Mouse (Mus musculus): ENCODE results near the gene Slc13a3. TPM values are rescaled to one million over a fixed set of nuclear protein-coding genes. Genes with fewer than 3 reads are reported as not detected.
"Not testable (repeated sequence)": the region's sequence is repeated elsewhere in the genome, so short reads cannot be mapped to it uniquely, and the experiment has no call there.

Gene Slc13a3
- total RNA-seq (2021): 10 to 100 TPM; 17.4 to 38.9 TPM
- long read RNA-seq, experiment 1, transcript Slc13a3-204 (2 exons, 397 nt): major isoform, 12 of 81 reads
- long read RNA-seq, experiment 1, partial matches to known transcripts: 8 of 81 reads
- long read RNA-seq, experiment 1, other reads (novel, unspliced or antisense): 57 of 81 reads
- long read RNA-seq, experiment 2, partial matches to known transcripts: 17 of 19 reads
- long read RNA-seq, experiment 2, other reads (novel, unspliced or antisense): 0 of 19 reads

DNA sequence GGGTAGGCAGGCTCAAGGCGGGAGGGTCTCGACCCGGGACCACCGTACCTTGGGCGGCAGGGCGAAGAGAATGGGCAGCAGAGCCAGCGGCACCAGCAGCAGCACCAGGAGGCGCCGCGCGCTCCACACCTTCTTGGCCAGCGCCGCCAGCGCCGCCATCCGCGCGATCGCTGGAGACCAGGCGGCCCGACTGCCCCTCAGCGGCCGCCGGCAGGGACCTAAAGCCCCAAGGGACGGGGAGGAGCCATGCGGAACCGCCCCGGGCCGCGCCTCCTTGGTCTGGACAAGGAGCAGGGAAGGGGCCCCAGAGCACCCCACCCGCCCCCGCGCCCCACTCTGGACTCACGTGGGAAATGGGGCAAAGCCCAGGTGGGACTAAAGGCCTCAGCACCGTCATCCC is at the start of gene Slc13a3:
Slc13a3 (minus strand) TSS at position 228 of the 400 bp plus-strand sequence.
- DNase-seq: peak; percentile 56

DNA sequence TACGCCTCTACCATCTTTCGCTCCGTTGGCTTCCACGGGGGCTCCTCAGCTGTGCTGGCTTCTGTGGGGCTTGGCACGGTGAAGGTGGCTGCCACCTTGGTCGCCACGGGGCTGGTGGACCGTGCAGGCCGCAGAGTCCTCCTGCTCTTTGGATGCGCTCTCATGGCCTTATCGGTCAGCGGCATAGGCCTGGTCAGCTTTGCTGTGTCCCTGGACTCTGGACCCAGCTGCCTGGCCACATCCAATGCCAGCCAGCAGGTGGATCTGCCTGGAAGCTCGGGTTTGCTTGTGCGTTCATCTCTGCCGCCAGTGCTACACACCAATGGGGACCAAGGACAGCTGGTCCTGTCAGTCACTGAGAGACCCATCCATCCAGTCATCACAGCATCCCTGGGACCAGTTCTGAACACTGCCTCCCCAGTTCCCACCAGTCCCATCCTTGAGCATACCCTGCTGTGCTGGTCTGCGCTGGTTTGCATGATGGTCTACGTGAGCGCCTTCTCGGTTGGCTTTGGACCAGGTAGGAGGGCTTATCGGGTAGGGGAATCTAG is 42.2 kb upstream of the Slc13a3 start:
- no peak for DNase-seq

DNA sequence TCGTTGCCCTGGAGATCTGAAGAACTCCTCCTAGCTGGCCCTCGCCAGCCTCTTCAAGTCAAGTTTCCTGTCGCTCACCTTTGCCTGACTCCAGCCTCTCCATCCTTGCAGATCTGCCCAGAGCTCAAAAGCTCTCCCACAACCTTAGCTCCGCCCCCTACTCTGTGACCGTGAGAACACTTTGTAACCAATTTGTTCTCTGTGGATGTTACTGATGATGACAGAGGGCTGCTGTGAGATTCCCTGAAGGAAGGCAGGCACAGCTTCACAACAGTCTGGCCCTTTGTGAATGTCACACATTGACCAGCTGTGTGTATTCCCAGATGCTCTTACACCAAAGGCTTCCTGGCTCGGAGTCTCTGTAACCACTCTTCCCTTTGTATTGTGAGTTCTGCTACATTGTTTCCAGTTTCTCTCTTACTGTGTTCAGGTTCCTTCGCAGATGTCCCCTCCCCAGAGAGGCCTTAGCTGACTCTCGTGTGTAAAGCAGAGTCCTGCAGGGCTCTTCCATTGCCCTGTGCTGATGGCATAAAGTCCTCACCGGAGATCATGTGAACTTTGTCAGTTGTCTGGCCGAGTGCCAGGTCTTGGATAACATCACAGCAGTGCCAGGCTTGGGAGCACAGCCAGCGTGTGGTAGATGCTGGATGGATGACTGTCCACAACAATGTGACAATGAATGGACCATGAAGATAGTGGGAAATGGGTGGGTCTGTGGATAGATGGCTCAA is 40.0 kb upstream of the Slc13a3 start:
- peak; percentile 73 for DNase-seq

DNA sequence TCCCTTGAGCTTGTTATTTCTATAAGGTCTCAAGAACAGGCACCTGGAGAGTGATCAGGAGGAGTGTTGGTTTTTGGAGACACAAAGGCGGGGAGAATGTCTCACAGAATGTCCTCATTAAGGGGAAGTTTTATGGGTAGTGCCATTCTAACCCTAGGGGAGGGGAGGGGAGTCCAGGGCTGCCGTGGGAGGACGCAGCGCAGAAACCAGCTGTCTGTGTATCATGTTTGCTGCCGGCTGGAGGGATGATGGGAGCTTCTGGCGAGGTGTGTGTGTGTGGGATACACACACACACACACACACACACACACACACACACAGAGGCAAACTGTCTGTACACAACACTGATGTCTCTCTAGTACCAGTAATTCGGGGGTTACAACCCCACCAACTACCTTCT is 39.4 kb upstream of the Slc13a3 start:
- no peak for DNase-seq

DNA sequence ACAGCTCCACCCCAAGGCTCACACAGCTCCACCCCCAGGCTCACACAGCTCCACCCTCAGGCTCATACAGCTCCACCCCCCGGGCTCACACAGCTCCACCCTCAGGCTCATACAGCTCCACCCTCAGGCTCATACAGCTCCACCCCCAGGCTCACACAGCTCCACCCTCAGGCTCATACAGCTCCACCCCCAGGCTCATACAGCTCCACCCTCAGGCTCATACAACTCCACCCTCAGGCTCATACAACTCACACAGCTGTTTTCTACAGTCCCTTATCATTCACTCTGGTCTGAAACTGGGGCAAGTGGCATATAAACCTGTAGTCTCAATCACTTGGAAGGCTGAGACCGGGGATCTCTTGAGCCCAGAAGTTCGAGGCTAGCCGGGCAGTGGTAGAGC is 38.5 kb upstream of the Slc13a3 start:
- not testable (repeated sequence) for DNase-seq

DNA sequence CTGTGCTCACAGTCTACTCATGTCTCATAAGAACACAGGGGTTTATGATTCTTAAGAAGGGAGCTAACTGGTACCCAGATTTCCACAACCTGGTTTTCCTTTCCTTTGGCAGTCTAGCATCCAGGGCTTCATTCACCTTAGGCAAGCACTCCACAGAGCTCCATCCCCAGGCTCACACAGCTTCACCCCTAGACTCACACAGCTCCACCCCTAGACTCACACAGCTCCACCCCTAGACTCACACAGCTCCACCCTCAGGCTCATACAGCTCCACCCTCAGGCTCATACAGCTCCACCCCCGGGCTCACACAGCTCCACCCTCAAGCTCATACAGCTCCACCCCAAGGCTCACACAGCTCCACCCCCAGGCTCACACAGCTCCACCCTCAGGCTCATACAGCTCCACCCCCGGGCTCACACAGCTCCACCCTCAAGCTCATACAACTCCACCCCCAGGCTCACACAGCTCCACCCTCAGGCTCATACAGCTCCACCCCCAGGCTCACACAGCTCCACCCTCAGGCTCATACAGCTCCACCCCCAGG is 38.0 kb upstream of the Slc13a3 start:
- DNase-seq: not testable (repeated sequence)

DNA sequence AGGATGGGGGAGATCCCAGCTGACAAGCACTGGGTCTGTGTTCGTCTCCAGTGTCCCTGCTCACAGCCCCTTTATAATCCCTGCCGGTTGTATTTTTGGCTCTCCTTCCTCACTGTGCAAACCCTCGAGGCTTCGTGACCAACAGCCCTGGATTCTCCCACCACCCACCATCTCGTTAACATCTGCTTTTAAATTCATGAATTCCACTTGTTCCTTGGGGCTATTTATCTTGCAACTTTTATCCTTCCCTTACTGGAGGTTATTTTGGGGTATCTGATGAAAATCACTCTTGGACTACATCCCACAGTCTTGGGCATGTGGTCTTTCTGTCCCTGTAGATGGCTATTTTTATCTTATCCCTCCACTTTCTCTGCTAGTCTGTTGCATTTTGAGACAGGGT is 37.4 kb upstream of the Slc13a3 start:
- no peak for DNase-seq

DNA sequence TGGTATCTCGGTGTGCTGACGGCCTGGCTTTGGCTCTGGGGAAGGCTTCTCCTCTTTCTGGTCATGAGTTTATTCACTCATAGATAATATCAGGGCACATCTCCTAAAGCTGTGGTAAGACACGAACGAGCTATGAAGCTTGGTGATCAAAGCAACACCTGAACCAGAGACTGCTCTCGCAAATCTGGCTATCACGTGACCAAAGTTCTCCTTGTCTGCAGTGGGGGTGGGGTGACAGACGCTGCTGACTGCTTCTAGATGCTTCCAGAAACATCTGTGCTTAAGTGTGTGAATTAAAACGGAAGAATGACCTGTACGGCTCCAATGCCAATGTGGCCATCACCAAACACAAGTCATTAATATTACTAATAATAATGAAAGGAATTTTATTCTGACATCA is 36.7 kb upstream of the Slc13a3 start:
- DNase-seq: no peak

DNA sequence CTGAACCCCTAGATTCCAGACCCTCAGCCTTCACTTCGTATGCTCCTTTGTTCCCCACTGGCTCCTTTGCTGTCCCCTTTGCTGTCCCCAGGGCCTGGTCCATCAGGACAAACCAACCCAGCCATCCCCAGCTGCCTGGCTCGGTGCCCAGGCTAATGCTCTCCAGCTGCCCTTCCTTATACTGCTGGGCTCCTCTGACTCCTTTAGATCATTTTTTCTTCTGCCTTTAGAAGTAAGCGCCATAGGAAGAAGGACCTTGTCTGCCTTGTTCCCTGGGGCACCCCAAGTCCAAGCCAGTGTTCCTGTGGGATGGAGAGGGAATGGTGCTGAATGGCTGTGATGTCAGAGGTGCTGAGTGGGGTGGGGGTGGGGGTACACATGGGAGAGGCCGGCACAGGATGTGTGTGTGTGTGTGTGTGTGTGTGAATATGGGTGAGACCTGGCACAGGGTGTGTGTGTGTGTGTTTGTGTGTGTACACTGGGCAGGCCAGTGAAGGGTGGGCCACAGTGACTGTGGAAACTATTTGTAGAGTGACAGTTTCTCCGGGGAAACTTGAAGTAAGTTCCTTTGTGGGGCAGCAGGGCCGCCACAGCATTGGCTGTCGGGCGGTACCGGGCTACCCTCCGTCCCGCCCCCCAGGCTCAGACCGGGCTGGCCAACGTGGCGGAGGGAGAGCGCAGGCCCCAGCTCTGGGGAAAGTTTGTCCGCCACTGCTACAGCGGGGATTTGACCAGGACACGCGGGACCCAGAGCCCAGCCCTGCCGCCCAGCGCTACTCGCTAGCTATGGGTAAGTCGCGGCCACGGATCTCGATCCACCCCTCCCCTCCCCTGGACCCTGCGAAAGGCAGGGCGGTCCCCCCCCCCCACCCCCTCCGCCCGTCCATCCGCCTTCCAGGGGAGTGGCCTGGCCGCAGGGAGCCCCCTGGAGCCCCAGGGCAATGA is 30.5 kb upstream of the Slc13a3 start, which contains the start of gene Slc2a10:
Slc2a10 (plus strand) TSS at position 529 of the 945 bp plus-strand sequence.
- peak; percentile 63 for DNase-seq

DNA sequence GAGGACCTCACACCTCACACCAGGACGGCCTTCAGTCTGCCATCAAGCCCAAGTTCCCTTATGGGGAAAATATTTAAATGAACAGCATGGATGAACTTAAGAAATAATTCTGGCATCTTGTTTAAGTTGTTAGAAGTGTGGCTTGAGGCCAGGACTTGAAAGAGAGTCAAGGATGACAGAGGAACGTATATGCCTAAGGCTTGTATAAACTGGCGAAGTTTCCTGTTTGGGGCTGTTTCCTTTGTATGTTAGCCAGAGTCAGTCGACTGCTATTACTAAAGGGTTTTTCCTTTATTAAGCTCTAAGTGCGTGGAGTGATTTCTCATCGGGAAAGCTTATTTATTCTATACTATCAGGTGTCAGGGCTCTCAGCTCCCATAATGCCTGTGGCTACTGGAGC is 25.8 kb upstream of the Slc13a3 start:
- DNase-seq: no peak

DNA sequence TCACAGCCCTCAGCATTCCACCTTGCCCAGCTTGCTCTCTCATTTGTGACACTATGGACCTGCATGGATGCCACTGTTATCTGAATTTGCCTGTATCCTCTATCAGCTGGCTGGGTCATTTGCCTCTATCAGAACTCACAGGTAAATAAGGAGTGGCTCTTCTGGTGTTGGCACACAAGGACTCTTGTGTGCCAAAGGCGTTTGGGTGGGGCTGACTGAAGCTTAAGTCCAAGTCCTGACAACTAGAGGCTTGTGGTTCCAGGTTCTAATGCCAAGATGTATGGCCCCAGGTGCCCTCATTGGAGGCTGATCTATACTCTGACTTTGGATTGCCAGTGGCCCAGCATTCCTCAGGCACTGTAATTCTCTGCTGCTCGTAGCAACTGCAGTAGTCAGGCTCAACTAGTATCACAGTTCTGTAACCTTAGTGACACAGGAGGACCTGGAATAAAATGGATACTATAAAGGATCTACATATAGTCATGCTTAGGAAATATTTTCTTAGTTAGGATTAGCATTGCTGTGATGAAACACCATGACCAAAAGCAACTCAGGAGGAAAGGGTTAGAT is 24.8 kb upstream of the Slc13a3 start:
- no peak for DNase-seq

DNA sequence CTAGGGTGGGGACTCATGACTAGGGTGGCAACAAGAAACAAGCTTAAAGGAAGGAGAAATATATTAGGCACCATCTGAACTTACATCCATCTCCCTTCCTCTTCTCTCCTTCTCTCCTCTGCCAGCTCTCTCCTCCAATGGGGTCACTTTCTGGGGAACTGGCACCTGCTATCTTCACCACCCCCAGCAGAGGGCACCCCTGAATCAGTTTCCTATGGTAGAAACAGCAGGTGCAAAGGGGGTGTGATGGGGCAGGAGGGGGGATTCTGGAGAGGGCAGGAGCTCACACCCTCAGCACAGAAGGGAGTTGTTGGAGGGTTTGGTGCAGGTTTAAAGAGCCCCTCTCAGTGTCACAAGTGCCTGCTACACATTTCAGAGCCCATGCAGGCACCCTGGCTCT is 23.2 kb upstream of the Slc13a3 start:
- DNase-seq: peak; percentile 60

DNA sequence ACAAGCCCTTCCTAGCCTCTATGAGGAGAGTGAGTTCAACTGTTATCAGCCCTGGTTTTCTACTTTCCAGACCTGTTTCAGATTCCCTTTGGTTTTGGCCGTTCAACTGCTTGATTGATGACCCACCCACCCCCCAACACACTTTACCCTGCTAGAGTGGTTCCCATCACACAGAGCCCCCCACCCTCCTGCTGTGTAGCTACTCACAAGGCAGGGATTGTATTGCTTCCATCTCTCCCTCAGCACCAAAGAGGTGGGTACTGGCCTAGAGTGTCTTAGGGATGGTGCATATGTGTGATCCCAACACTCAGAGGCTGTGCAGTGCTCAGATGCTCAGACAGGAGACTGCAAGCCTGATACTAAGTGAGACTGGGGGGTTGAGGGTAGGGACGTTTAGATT is 21.5 kb upstream of the Slc13a3 start:
- no peak for DNase-seq

DNA sequence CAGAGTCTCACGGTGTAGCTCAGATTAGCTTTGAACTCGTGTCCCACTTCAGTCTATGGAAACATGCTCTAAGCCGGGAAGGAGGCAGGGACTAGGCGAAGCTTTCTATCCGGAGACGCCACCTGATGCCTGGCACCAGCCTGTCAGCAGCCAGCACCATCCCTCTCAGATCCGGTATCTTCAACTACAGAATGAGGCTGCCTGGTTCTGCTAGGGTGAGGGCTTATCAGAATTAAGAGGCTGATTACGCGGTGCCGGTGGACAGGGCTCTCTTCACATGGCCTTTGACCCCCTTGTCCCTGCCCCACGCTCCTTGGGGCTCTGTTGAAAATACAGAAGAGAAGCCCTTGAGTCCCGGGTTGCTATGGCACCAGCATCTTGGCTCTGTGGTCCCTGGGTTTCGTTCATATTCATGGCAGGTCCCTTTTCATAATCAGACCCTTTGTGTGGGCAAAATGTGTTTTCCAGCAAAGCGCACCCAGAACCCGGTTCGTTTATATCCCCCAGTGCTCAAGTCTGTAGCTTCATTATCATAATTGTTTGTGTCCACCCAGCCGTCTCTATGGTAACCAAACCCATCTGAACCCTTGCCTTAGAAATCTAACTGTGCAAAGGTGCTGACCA is 20.7 kb upstream of the Slc13a3 start:
- peak; percentile 19 for DNase-seq

DNA sequence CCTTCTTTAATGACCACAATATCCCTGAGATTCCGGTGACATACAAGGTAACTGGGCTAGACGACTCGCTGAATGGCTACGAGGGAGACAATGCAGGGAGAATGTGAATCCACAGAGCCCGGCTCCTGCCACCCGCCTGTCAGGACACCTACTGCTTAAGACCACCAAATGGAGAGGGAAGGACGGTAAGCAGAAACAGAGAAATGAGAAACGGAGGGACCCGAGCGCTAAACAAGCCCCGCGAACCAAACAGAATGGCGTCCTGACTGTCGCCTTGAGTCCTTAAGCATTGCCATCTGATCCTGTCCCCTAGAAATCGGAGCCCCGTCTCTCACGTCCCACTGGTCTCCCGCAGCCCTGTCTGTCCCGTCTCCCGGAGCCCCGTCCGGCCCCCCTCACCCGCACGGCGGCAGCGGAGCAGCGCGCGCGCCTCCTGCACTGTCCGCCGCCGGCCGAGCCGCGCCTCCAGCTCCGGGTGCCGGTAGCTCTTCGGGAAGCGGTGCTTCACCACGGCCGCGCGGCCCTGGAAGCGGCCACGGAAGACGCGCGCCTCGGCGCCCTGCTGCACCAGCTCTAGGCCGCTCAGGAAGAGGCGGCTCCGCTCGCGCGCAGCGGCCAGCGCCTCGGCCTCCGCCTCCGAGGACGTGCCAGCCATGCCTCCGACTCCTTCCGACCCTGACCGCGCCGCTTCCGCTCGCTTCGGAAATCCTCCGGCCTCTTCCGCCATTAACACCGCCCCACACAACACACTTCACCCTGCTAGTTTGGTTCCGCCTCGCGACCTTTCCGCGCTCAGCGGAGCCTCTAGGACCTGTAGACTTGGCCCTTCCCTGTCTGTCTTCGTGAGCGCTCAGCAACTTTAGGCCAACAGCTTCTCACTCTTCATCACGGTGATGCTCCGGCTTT is 19.9 kb upstream of the Slc13a3 start, which contains the start of gene Trp53rka:
Trp53rka (minus strand) TSS at position 677 of the 906 bp plus-strand sequence.
- DNase-seq: peak; percentile 89

DNA sequence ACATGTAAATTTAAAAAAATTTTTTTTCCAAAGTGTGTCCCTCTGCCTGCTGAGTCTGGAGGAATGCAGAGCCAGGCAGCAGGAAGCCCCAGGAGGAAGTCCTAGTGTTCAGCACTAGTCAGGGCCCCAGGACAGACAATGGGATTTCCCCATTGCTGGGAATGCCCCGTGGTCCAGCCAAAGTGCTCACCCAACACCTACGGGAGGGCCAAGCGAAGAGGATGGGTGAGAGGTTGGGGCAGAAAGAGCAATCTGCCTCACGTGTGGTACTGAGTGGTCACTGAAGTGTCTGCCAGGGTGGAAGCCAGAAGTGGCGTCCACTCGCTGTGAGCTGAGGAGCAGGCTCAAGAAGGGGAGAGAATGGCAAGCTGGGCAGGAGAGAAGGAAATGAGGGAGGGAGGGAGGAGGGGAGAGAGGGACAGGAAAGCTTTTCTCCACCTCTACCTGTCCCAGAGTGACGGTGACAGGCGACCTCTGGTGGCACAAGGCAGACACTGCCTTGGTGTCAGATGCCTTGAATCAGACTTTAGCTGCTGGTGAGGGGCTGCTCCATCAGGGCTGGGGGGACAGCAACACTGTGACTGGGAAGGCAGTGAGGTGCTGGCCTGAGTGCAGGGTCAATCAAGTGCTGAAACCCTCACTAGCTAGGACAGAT is 14.0 kb upstream of the Slc13a3 start:
- DNase-seq: peak; percentile 73

DNA sequence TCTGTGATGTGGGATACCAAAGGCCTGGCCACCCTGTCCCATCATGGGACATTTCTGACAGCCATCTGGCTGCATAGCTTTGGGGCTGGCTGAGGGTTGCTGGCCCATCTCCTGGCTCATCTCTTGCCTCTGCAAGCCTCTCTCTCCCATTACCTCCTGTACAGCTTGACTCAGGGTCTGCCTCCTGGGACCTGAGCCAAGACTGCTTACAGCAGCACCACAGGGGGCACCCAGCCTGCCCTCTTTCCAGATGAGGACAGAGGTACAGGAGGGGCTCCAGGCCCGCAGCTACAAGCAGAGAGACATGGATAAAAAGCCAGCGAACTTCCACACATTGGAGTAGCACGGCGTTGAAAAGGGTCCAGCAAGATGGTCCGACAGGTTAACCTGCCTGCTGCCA is 13.4 kb upstream of the Slc13a3 start:
- DNase-seq: no peak

DNA sequence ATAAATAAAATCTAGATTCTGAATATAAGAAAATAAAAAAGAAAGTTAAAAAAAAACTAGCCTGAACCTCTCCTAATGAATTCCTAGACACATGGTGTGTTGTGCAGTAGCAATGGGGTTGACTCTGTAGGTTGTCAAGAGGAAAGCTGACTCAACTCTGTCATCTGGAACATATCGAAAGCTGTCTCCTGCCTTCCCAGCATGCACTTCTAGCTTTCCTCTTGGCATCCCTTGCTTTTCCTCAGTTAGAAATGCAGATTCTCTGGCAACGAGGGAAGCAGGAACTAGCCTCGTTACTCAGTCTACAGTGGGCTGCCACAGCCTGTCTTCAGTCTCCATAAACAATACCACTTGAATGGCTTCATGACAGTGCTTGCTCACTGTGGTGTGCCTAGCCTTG is 12.8 kb upstream of the Slc13a3 start:
- DNase-seq: no peak

DNA sequence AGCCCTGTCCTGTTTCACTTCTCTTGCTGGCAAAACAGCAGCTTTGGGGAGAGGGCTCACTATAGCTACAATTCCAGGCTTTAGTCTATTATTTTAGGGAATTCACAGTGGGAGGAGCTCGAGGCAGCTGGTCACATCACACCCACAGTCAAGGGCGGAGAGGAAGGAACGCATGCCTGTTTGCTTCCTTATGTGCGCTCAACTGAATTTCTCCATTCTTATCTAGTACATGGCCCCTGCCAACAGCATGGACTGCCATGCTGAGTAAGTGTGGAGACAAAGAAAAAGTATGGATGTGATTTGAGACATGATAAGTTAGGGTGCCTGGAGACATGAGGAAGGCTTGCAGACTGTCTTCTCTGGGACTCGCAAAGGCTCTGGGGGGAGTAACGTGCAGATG is 11.1 kb upstream of the Slc13a3 start:
- no peak for DNase-seq

DNA sequence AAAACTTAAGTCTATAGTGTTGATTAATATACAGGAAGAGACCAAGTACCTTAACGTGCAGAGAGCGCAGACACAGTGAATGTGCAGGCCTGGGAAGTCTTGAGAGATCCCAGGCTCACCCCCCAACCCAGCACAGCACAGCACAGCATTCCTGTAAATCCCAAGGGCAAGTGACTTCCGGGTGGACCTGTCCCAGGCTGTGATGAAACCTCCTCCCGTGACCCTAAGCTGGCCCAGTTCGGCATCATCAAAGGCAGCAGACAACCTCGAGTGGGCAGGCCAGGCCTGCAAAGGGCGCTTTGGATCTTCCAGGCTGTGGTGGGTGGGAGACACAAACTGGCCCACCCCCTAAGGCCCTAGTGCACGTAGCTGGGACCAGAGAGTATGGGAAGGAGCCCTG is 9.0 kb upstream of the Slc13a3 start:
- DNase-seq: no peak
